Mouse (Mus musculus) hindlimb bud, embryonic 11.5 days (tissue): ENCODE results near the gene Rassf5.

Experiments used
- DNase-seq: peaks from one replicate; pipeline ENCODE4 v3.0.0-alpha.2; 2012; ENCODE audit warnings: low read depth, low spot score; ENCODE audit errors: extremely low spot score

Rassf5 gene

GRCm38 (mm10) chr1:131139102-131140095 is 105.7 kb downstream of the Rassf5 start:
- no peak for DNase-seq

- peak; percentile 78 for DNase-seq
Observed at GRCm38 (mm10) chr1:131138191-131139016, 106.7 kb downstream of the Rassf5 start, which contains the start of gene Dyrk3. Dyrk3 (minus strand) TSS chr1:131138340.

- no peak for DNase-seq
Observed at GRCm38 (mm10) chr1:131137717-131138118, 107.3 kb downstream of the Rassf5 start.

- DNase-seq, result no peak
Observed at GRCm38 (mm10) chr1:131137111-131137510, 107.9 kb downstream of the Rassf5 start.

- DNase-seq, result no peak
Observed at GRCm38 (mm10) chr1:131135960-131136629, 109.0 kb downstream of the Rassf5 start.

GRCm38 (mm10) chr1:131134942-131135522 is 110.0 kb downstream of the Rassf5 start:
- no peak for DNase-seq

- no peak for DNase-seq
Observed at GRCm38 (mm10) chr1:131134231-131134630, 110.8 kb downstream of the Rassf5 start.
